Mouse (Mus musculus): ENCODE measurements around the gene Celf3.

DNA sequence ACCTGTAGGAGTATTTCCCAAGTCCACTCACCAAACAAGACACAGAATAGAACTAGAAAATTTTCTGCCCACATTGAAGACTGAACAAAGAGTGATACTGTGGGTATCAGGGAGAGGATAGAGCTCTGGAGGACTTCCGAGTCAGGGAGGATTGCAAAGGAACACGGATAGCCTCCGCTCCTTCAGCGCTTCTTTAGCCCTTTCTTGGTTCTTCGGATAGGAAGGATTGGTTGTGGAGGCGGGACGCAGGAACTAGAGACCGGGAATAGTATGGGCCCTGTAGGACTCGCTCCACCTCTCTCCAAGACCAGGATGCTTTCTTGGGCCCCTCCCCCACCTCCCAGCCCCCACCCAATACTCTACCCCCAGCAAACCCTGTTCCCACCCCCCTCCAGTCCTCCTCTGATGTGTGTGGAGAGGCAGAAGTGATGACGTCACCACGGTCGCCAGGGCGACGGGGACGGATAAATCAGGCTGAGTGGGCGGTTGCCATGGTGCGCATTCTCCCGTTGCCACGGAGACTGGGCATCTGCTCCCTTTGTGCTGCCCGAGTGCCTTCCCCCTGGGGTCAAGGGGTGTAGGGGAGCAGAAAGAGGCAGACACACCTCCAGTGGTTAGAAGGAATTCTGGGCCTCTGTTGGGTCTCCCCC, 5.8 kb downstream of the Celf3 start:
- TF ChIP-seq ZNF384 (IDR thresholded peaks at IDR 0.05; ENCODE audit: low read depth, low read length) (no peak), CTCF (conservative IDR thresholded peaks at IDR 0.05 in 1 of 2, IDR thresholded peaks at IDR 0.05 in 1 of 2; ENCODE audit: low read depth in 2 of 2, low read length in 2 of 2) (no peak), POLR2A (IDR thresholded peaks at IDR 0.05; ENCODE audit: low read depth, low read length) (no peak)

Measured in CH12.LX (cell line).